ENCODE assay signal across 1 mouse cellular context in the genomic region with DNA sequence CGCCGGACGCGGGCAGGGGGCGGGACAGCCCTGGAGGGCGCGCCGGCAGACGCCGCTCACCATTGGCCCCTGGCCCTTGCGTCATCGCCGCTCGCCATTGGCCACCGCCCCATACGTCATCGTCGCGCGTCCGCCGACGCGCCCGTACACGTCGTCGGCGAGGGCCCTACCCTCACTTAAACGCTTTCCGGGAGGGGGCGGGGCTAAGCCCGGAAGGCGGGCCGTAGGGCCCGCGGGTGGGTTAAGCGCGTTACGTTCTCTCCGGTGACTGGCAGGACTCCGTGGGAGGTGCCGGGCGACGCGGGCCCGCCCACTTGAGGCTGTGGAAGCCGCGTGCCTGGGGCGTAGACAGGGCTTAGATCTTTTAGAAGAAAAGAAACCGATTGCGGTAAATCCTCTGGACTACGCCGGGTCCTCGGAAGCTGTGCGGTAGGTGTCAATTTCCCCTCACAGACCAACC.
A peak's percentile ranks its signal among the peaks of the same experiment; 100 is the strongest.
TF ChIP-seq lines count a peak whose summit lies in the region.

No protein-coding gene starts in this region.

TF ChIP-seq in CH12.LX, 34 proteins besides CTCF, POLR2A, EP300 and RAD21:
- TF ChIP-seq ETS1 (conservative IDR thresholded peaks at IDR 0.05; ENCODE audit: low read depth, low read length) (peak; percentile 36; the same call in 1 of the 2 replicates), MYC (IDR thresholded peaks at IDR 0.05; ENCODE audit: low read depth, low read length) (peak; percentile 76; the same call in 1 of the 2 replicates), TBP (conservative IDR thresholded peaks at IDR 0.05; ENCODE audit: low read depth, low read length) (no peak), MAZ (IDR thresholded peaks at IDR 0.05; ENCODE audit: low read depth, low read length) (peak; percentile 82; the same call in 1 of the 2 replicates), E2F4 (IDR thresholded peaks at IDR 0.05; ENCODE audit: insufficient replicate concordance, low read depth, low read length) (0 out of 2 replicates have a peak, but pooled peaks have one; percentile 15), MAFK (IDR thresholded peaks at IDR 0.05; ENCODE audit: insufficient replicate concordance, low read length) (no peak), NELFE (IDR thresholded peaks at IDR 0.05; ENCODE audit: low read depth, low read length) (no peak; the same call in 1 of the 2 replicates), TCF12 (IDR thresholded peaks at IDR 0.05; ENCODE audit: low read depth, low read length) (peak; percentile 68), JUND (conservative IDR thresholded peaks at IDR 0.05; ENCODE audit: low read depth, low read length) (no peak), SIN3A (IDR thresholded peaks at IDR 0.05; ENCODE audit: low read length) (peak; percentile 93), RCOR1 (conservative IDR thresholded peaks at IDR 0.05; ENCODE audit: low read depth, low read length) (no peak), ZKSCAN1 (IDR thresholded peaks at IDR 0.05; ENCODE audit: borderline replicate concordance, low read depth, low read length) (no peak; the same call in 1 of the 2 replicates), CHD2 (IDR thresholded peaks at IDR 0.05; ENCODE audit: low read length) (peak; percentile 51), PAX5 (IDR thresholded peaks at IDR 0.05; ENCODE audit: low read length) (no peak), CHD1 (IDR thresholded peaks at IDR 0.05; ENCODE audit: low read depth, low read length) (no peak), BHLHE40 (IDR thresholded peaks at IDR 0.05; ENCODE audit: low read depth, low read length) (peak; percentile 57), IRF4 (IDR thresholded peaks at IDR 0.05; ENCODE audit: low read depth, low read length) (peak; percentile 76; the same call in 1 of the 2 replicates), POLR2AphosphoS2 (IDR thresholded peaks at IDR 0.05; ENCODE audit: low read depth, low read length) (no peak; the same call in 1 of the 2 replicates), UBTF (IDR thresholded peaks at IDR 0.05; ENCODE audit: low read depth, low read length) (no peak), ELF1 (IDR thresholded peaks at IDR 0.05; ENCODE audit: low read depth, low read length) (peak; percentile 96), GABPA (IDR thresholded peaks at IDR 0.05; ENCODE audit: insufficient replicate concordance, low read depth, low read length) (peak; percentile 82; the same call in 1 of the 2 replicates), MXI1 (IDR thresholded peaks at IDR 0.05; ENCODE audit: low read depth, low read length) (peak; percentile 94), USF1 (IDR thresholded peaks at IDR 0.05; ENCODE audit: low read depth, low read length) (no peak), KAT2A (IDR thresholded peaks at IDR 0.05; ENCODE audit: insufficient replicate concordance, low read length) (peak; percentile 91; the same call in 1 of the 2 replicates), ZNF384 (IDR thresholded peaks at IDR 0.05; ENCODE audit: low read depth, low read length) (no peak), HCFC1 (IDR thresholded peaks at IDR 0.05; ENCODE audit: low read depth, low read length) (peak; percentile 94), MAX (IDR thresholded peaks at IDR 0.05; ENCODE audit: low read length) (peak; percentile 69; the same call in 1 of the 2 replicates), JUN (IDR thresholded peaks at IDR 0.05; ENCODE audit: insufficient read depth, low read depth, low read length) (no peak), NRF1 (IDR thresholded peaks at IDR 0.05; ENCODE audit: low read depth, low read length) (0 out of 2 replicates have a peak, but pooled peaks have one; percentile 51), USF2 (conservative IDR thresholded peaks at IDR 0.05; ENCODE audit: low read depth, low read length) (no peak), ZMIZ1 (IDR thresholded peaks at IDR 0.05; ENCODE audit: low read depth, low read length) (peak; percentile 48), MEF2A (IDR thresholded peaks at IDR 0.05; ENCODE audit: borderline replicate concordance, low read depth, low read length) (peak; percentile 79), ZC3H11A (IDR thresholded peaks at IDR 0.05; ENCODE audit: low read depth, low read length) (no peak), SMC3 (IDR thresholded peaks at IDR 0.05; ENCODE audit: low read depth, low read length) (no peak)
